ENCODE assay signal across 21 mouse cellular contexts in genomic region chr8:106810406-106810805, GRCm38 (mm10). TPM values are rescaled to one million over a fixed set of nuclear protein-coding genes. Genes with fewer than 3 reads are reported as not detected.
A peak's percentile ranks its signal among the peaks of the same experiment; 100 is the strongest.
DNase-seq lines count a peak whose midpoint lies in the region; TF ChIP-seq lines count a peak whose summit lies in the region.
"Had no signal": no experiment of that assay in that cellular context is flagged by ENCODE, and none has a peak within 500 bp of the region (broad histone marks: within the 10 kb centered on the region; RNA-seq: fewer than 3 reads in every experiment).

No protein-coding gene starts in this region.

- no peaks in the 10 kb centered on the region for H3K4me1 ChIP-seq in heart, adult 2 months (ENCODE audit: control insufficient read depth, insufficient read depth, low read length)
- H3K4me1 ChIP-seq: forebrain, embryonic 15.5 days; hindbrain, embryonic 15.5 days; liver, embryonic 13.5 days; midbrain, embryonic 12.5 days had no signal

- H3K79me2 ChIP-seq in heart, adult 2 months (replicated peaks; ENCODE audit: control insufficient read depth, insufficient read depth, low read length) = no peaks in the 10 kb centered on the region

- peak; percentile 66 for DNase-seq in heart, adult 11 months
- no peak for DNase-seq in heart, adult 2 months
- peak; percentile 66 for DNase-seq in brain, adult 2 months (ENCODE audit: low read depth, low spot score)
- peak; percentile 48 to 64 for DNase-seq in left cerebral cortex, postnatal 14 days (ENCODE audit: low spot score in 2 of 2)
- DNase-seq in right cerebral cortex, postnatal 14 days = peak; percentile 41
- DNase-seq in adrenal gland, adult 8-10 months = no peak
- DNase-seq in kidney, adult 11 months = no peak
- no peak for DNase-seq in T-cell, adult 2 months (ENCODE audit: low spot score)
- DNase-seq: cerebellum, adult 18-20 months; kidney, adult 8-10 months; kidney, postnatal 10 days; liver, embryonic 13.5 days; lung, adult 2 months; lung, postnatal 14 days; spleen, adult 18-20 months; thymus, postnatal 25 days had no signal

- no peak for TF ChIP-seq EP300 in heart, adult 2 months (IDR thresholded peaks at IDR 0.05; ENCODE audit: insufficient read depth, low read depth, low read length)

- TF ChIP-seq POLR2A in heart, adult 2 months (IDR thresholded peaks at IDR 0.05; ENCODE audit: insufficient read depth, low read depth, low read length) = no peak

- no peak overlapping the region for H3K4me3 ChIP-seq in heart, adult 2 months
- H3K4me3 ChIP-seq: forebrain, embryonic 15.5 days; hindbrain, embryonic 15.5 days; layer of hippocampus, adult 2 months; liver, embryonic 13.5 days; midbrain, embryonic 12.5 days had no signal

- intact Hi-C loops in heart, adult 2 months (cut with DNase I) = no loop called here
- intact Hi-C loops in left cerebral cortex, postnatal 14 days (cut with DNase I) = no loop called here

- H3K27me3 ChIP-seq in heart, adult 2 months (ENCODE audit: control insufficient read depth, insufficient read depth, low read length) = no peaks in the 10 kb centered on the region
- H3K27me3 ChIP-seq: forebrain, embryonic 15.5 days; hindbrain, embryonic 15.5 days; liver, embryonic 13.5 days; midbrain, embryonic 12.5 days had no signal

- no peak overlapping the region for H3K9ac ChIP-seq in heart, adult 2 months (ENCODE audit: low read depth, low read length)
- H3K9ac ChIP-seq: forebrain, embryonic 15.5 days; hindbrain, embryonic 15.5 days; liver, embryonic 13.5 days; midbrain, embryonic 12.5 days had no signal

- 91% methylated on average over 7 of the region's 7 CpGs for WGBS in heart, adult 2 months

- H3K36me3 ChIP-seq in heart, adult 2 months (ENCODE audit: control insufficient read depth, insufficient read depth, low read length) = no peaks in the 10 kb centered on the region
- H3K36me3 ChIP-seq: forebrain, embryonic 15.5 days; hindbrain, embryonic 15.5 days had no signal

- TF ChIP-seq CTCF in heart, adult 2 months (IDR thresholded peaks at IDR 0.05) = no peak

- no peak overlapping the region for H3K27ac ChIP-seq in heart, adult 2 months
- H3K27ac ChIP-seq: forebrain, embryonic 15.5 days; hindbrain, embryonic 15.5 days; layer of hippocampus, adult 2 months; liver, embryonic 13.5 days; midbrain, embryonic 12.5 days had no signal

RNA-seq across cellular contexts. Expression of gene Has3, which starts 59.6 kb away (rescaled TPM):
- total RNA-seq in heart, adult 2 months (2021) = under 1 TPM; 0.66 to 0.70 TPM
- 1.1 and 3.7 TPM in 2 replicates for polyA plus RNA-seq in heart, adult 2 months (2012; rRNA removed)
- 1 to 10 TPM; 3.0 to 4.1 TPM for total RNA-seq in left cerebral cortex, postnatal 14 days (2021)
- under 1 TPM; 0.14 to 0.62 (median 0.56) TPM for total RNA-seq in adrenal gland, adult 8-10 months (2022)
- total RNA-seq: hematopoietic stem cell, adult 5-6 weeks had no signal

Comparison
In these comparisons a context has a peak if more than half of its experiments do, and no peak if none do; other contexts are left out.
1. DNase-seq: peak in heart, adult 11 months (single experiment), brain, adult 2 months (single experiment), left cerebral cortex, postnatal 14 days (2 of 2) and right cerebral cortex, postnatal 14 days (single experiment); none in heart, adult 2 months (0 of 2), adrenal gland, adult 8-10 months (single experiment), kidney, adult 11 months (single experiment) and T-cell, adult 2 months (single experiment).